Mouse (Mus musculus): Measurements from ENCODE around the gene Ttc8. TPM values are rescaled to one million over a fixed set of nuclear protein-coding genes. Genes with fewer than 3 reads are reported as not detected.
"Not testable (repeated sequence)": the region's sequence is repeated elsewhere in the genome, so short reads cannot be mapped to it uniquely, and the experiment has no call there.

Ttc8 gene
- polyA plus RNA-seq, 1 experiment = 6.2 TPM

DNA sequence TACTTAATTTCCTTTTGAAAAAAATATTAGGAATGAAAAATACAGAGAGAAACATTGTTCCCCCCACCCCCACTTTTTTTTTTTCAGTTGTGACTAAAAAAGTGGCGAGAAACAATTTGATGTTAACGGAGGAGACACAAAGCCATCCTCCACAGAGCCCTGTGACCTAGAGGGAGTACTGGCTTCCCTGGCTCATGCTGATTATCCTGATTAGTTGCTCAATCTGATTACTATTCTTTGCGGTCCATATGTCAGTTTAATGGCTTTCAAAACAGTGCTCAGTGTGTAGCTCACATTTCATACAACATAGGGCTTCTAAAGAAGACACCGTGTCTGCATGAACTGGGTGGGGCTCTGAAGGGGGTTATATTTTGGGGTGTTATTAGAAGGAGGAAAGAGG, 12.1 kb downstream of the Ttc8 start:
- Histone ChIP-seq H3K27me3 (ENCODE audit: control insufficient read depth, insufficient read depth, insufficient read length) (no peaks in the 10 kb centered on the region), H3K4me3 (no peak overlapping the region), H3K4me2 (ENCODE audit: low read depth) (no peak overlapping the region), H3K79me2 (ENCODE audit: control insufficient read depth, insufficient read depth) (no peaks in the 10 kb centered on the region), H3K36me3 (ENCODE audit: control insufficient read depth, insufficient read depth) (no peaks in the 10 kb centered on the region), H3ac (ENCODE audit: control insufficient read depth, insufficient read length) (no peak overlapping the region)
- TF ChIP-seq POLR2AphosphoS2 (IDR thresholded peaks at IDR 0.05; ENCODE audit: insufficient read length, low read depth) = no peak
- no peak for TF ChIP-seq POLR2A (IDR thresholded peaks at IDR 0.05; ENCODE audit: insufficient read length, low read depth)

DNA sequence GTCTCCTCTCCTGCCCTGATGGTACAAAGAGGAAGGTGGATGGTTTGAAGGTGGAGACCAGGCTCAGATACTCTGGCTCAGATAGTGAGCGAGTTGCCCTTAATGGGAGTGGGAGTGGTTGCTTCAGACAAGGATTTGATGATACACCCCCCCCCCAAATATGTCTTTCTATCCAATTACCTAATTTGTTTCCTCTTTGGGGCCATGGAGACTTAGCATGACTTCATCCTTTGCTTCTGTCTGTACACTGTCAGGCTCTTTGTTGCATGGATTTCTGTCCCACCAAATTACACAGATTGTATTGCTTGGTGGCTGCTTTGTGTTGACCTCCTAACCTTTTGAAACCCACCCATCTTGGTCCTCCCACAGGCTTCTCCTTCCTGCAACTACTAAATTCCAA, 12.5 kb downstream of the Ttc8 start:
- no peak for TF ChIP-seq CEBPB (IDR thresholded peaks at IDR 0.05; ENCODE audit: insufficient read depth, poor library complexity, severe bottlenecking)
- no peak for TF ChIP-seq USF1 (IDR thresholded peaks at IDR 0.05; ENCODE audit: low read depth)
- Histone ChIP-seq H3K4me2 (ENCODE audit: low read depth) (no peak overlapping the region), H3K4me3 (no peak overlapping the region), H3K79me2 (ENCODE audit: control insufficient read depth, insufficient read depth) (no peaks in the 10 kb centered on the region), H3K36me3 (ENCODE audit: control insufficient read depth, insufficient read depth) (no peaks in the 10 kb centered on the region), H3ac (ENCODE audit: control insufficient read depth, insufficient read length) (no peak overlapping the region), H3K27me3 (ENCODE audit: control insufficient read depth, insufficient read depth, insufficient read length) (no peaks in the 10 kb centered on the region)

DNA sequence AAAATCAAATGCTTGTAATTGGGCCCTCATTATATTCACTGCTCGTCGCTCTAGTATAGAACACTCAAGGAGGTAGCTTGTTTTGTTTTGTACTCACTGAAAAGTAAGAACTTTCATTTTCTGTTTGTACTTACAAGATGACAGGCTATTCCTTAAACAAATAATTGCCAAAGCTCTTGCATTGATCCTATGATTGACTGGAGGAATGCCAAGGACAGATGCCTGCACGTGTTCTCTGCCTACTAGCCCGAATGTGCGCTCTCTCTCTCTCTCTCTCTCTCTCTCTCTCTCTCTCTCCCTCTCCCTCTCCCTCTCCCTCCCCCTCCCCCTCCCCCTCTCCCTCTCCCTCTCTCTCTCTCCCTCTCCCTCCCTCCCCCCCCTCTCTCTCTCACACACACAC, 30.9 kb downstream of the Ttc8 start:
- H3K36me3 ChIP-seq (ENCODE audit: control insufficient read depth, insufficient read depth); H3K4me2 ChIP-seq (ENCODE audit: low read depth); H3K79me2 ChIP-seq (ENCODE audit: control insufficient read depth, insufficient read depth); H3K27me3 ChIP-seq (ENCODE audit: control insufficient read depth, insufficient read depth, insufficient read length); H3ac ChIP-seq (ENCODE audit: control insufficient read depth, insufficient read length); H3K4me3 ChIP-seq: not testable (repeated sequence)

DNA sequence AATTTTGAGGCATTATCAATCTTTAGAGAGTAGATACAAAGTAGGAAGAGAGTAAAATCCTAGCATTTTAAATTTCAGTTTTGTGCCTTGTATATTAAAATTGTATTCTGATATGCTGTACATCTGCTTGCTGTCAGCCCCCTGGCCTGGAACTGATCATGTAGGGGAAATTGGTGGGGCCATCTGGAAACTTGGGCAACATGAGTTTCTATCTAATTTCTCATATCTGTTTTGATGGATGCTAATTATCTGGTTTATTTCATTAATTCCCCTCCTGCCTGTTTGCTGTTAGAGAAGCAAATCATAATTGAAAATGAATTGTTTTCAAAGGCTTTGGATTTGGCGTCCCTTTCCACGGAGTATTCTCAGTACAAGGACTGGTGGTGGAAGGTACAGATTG, 36.6 kb downstream of the Ttc8 start:
- no peak overlapping the region for H3K4me3 ChIP-seq
- no peak overlapping the region for H3K4me2 ChIP-seq (ENCODE audit: low read depth)
- TF ChIP-seq MAX (IDR thresholded peaks at IDR 0.05; ENCODE audit: low read depth) (no peak), SRF (IDR thresholded peaks at IDR 0.05; ENCODE audit: control insufficient read depth, insufficient read length, low read depth) (no peak), REST (IDR thresholded peaks at IDR 0.05; ENCODE audit: insufficient read depth, insufficient read length) (no peak), MYOG (IDR thresholded peaks at IDR 0.05; ENCODE audit: control insufficient read depth in 1 of 3, insufficient read depth in 1 of 3, insufficient read length in 2 of 3, low read depth in 2 of 3) (no peak), MYOD1 (IDR thresholded peaks at IDR 0.05; ENCODE audit: control insufficient read depth in 1 of 3, insufficient read length in 2 of 3, low read depth in 2 of 3) (no peak), TCF3 (IDR thresholded peaks at IDR 0.05; ENCODE audit: insufficient read length, low read depth) (no peak), USF1 (IDR thresholded peaks at IDR 0.05; ENCODE audit: low read depth) (no peak)

DNA sequence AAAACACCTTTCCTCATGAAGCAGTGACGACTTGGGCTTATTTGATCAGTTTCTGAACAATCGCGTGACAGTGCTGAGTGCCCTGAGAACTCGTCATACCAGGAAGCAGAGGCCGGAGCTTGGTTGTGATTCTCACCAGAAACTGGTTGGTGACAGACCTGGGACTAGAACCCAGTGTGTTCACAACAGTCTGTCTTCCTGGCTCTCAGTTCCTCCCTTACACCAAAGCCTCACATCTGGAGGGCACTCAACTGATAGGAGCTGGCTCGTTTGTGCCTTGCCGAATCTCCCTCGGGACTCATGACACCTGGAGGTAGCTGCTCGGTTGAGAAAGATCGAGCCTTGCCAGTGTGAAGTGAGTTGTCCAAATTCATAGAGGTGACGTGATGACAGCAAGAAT, 37.1 kb downstream of the Ttc8 start:
- Histone ChIP-seq H3K79me2 (ENCODE audit: control insufficient read depth, insufficient read depth) (no peaks in the 10 kb centered on the region), H3K27me3 (ENCODE audit: control insufficient read depth, insufficient read depth, insufficient read length) (no peaks in the 10 kb centered on the region), H3K4me2 (ENCODE audit: low read depth) (no peak overlapping the region), H3ac (ENCODE audit: control insufficient read depth, insufficient read length) (no peak overlapping the region), H3K4me3 (no peak overlapping the region), H3K36me3 (ENCODE audit: control insufficient read depth, insufficient read depth) (no peaks in the 10 kb centered on the region)
- TF ChIP-seq USF1 (IDR thresholded peaks at IDR 0.05; ENCODE audit: low read depth) (no peak), CEBPB (IDR thresholded peaks at IDR 0.05; ENCODE audit: insufficient read depth, poor library complexity, severe bottlenecking) (no peak), MYOG (IDR thresholded peaks at IDR 0.05; ENCODE audit: control insufficient read depth in 1 of 3, insufficient read depth in 1 of 3, insufficient read length in 2 of 3, low read depth in 2 of 3) (no peak), TCF12 (IDR thresholded peaks at IDR 0.05; ENCODE audit: insufficient read depth, poor library complexity, severe bottlenecking) (no peak), TCF3 (IDR thresholded peaks at IDR 0.05; ENCODE audit: insufficient read length, low read depth) (no peak), MYOD1 (IDR thresholded peaks at IDR 0.05; ENCODE audit: control insufficient read depth in 1 of 3, insufficient read length in 2 of 3, low read depth in 2 of 3) (no peak), SRF (IDR thresholded peaks at IDR 0.05; ENCODE audit: control insufficient read depth, insufficient read length, low read depth) (no peak)

More for the DNA sequence above, 36.6 kb downstream of the Ttc8 start:
- Histone ChIP-seq H3ac (ENCODE audit: control insufficient read depth, insufficient read length) (no peak overlapping the region), H3K27me3 (ENCODE audit: control insufficient read depth, insufficient read depth, insufficient read length) (no peaks in the 10 kb centered on the region), H3K36me3 (ENCODE audit: control insufficient read depth, insufficient read depth) (no peaks in the 10 kb centered on the region), H3K79me2 (ENCODE audit: control insufficient read depth, insufficient read depth) (no peaks in the 10 kb centered on the region)

DNA sequence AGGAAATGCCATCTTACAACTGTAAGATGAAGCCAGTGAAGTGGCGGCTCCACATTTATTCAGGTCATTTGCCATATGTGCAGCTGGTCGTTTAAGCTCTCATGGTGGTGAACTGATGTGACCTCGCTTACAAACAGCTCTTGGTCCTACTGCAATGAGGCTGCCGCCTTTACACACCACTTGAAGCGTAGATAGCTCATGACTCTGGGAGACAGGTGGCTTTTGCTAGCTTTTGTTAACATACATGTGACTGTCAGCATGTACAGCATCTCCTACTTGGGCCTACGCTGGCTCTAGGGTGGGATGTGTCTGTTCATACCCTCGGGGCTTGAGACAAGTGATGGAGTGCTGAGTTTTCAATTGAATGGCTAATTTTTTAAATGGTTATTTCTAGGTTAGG, 40.6 kb downstream of the Ttc8 start:
- Histone ChIP-seq H3K36me3 (ENCODE audit: control insufficient read depth, insufficient read depth) (no peaks in the 10 kb centered on the region), H3K79me2 (ENCODE audit: control insufficient read depth, insufficient read depth) (no peaks in the 10 kb centered on the region), H3K4me3 (no peak overlapping the region), H3K27me3 (ENCODE audit: control insufficient read depth, insufficient read depth, insufficient read length) (no peaks in the 10 kb centered on the region), H3ac (ENCODE audit: control insufficient read depth, insufficient read length) (no peak overlapping the region), H3K4me2 (ENCODE audit: low read depth) (no peak overlapping the region)
- no peak for TF ChIP-seq REST (IDR thresholded peaks at IDR 0.05; ENCODE audit: insufficient read depth, insufficient read length)
- TF ChIP-seq TCF3 (IDR thresholded peaks at IDR 0.05; ENCODE audit: insufficient read length, low read depth) = no peak
- no peak for TF ChIP-seq CEBPB (IDR thresholded peaks at IDR 0.05; ENCODE audit: insufficient read depth, poor library complexity, severe bottlenecking)
- TF ChIP-seq POLR2A (IDR thresholded peaks at IDR 0.05; ENCODE audit: insufficient read length, low read depth) = no peak
- no peak for TF ChIP-seq USF1 (IDR thresholded peaks at IDR 0.05; ENCODE audit: low read depth)
- no peak for TF ChIP-seq MYOD1 (IDR thresholded peaks at IDR 0.05; ENCODE audit: control insufficient read depth in 1 of 3, insufficient read length in 2 of 3, low read depth in 2 of 3)
- TF ChIP-seq E2F4 (IDR thresholded peaks at IDR 0.05; ENCODE audit: insufficient read depth) = no peak
- no peak for TF ChIP-seq POLR2AphosphoS2 (IDR thresholded peaks at IDR 0.05; ENCODE audit: insufficient read length, low read depth)
- no peak for TF ChIP-seq MYOG (IDR thresholded peaks at IDR 0.05; ENCODE audit: control insufficient read depth in 1 of 3, insufficient read depth in 1 of 3, insufficient read length in 2 of 3, low read depth in 2 of 3)
- no peak for TF ChIP-seq TCF12 (IDR thresholded peaks at IDR 0.05; ENCODE audit: insufficient read depth, poor library complexity, severe bottlenecking)
- TF ChIP-seq SRF (IDR thresholded peaks at IDR 0.05; ENCODE audit: control insufficient read depth, insufficient read length, low read depth) = no peak
- no peak for TF ChIP-seq MAX (IDR thresholded peaks at IDR 0.05; ENCODE audit: low read depth)

Data from myocyte (in vitro differentiated cells).